Mouse (Mus musculus): ENCODE results near the gene Slc25a39.

DNA sequence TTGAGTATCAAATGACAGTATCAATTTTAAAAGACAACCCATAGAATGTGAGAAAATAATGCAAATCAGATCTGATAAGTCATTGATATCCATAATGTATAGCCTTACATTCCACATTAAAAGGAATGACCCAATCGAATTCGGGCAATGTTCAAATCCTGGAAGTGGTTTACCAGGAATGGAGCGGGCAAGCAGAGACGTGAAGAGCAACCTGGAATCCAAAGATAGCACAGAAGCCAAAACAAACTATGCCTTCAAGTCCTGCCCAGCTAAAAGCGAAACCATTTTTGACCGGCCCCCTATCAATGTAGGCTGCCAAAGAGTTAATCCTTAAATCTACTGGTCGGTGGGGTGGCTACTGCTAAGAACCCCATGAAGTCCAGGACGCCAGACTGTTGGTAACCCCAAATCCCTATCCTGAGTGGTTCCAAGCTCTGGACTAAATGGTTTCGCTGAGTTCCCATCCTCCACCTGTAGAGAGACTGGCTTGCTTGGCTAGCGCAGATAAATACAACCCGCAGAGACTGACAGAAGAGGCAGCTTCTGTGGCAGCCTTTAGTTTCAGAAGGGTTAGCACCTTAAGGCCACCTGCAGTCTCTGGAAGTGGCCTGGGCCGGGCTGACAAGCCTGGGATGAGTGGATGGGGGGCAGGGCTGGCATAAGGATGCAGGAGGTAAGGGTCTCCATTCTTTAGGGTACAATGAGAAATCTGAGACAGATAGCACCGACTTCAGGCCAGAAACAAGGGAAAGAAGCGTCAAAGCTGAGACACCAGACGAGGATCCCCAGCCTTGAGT lies 15.1 kb downstream of the Slc25a39 start:
- TF ChIP-seq CTCF (IDR thresholded peaks at IDR 0.05) = no peak
- no peak for TF ChIP-seq EP300 (IDR thresholded peaks at IDR 0.05)
